Mouse (Mus musculus): ENCODE results near the gene Tmem30c. TPM values are rescaled to one million over a fixed set of nuclear protein-coding genes. Genes with fewer than 3 reads are reported as not detected.

Gene Tmem30c
- polyA plus RNA-seq, 1 experiment: not detected

DNA sequence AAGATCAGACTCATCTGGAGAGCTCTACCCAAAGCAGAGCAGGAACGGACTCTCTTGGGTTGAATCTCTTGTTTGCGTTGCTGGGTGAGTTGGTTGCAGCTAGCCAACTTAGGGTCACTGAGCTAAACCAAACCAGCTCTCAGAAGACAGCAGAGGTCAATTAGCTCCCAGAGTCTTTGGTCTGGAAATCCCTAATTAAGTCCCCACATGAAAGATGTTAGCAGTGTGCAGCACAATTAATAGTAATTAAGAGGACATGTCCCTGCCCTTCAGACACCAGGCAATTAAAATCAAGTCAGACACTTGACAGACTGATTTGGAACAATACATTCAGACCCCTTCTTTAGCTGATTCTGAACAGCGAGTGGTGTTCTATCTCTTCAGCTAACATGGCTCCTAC lies 21.6 kb upstream of the Tmem30c start:
- H3K4me1 ChIP-seq (ENCODE audit: control insufficient read depth, insufficient read depth, low read length): peaks cover 3% of the 10 kb centered on the region; the same call in 1 of the 2 replicates
- WGBS: 88% methylated on average over 3 of the region's 3 CpGs
- no peaks in the 10 kb centered on the region for H3K27me3 ChIP-seq (replicated peaks; ENCODE audit: control insufficient read depth, insufficient read depth, low read length)
- H3K27ac ChIP-seq (ENCODE audit: insufficient read depth, low read depth, low read length): no peak overlapping the region
- H3K36me3 ChIP-seq (ENCODE audit: control insufficient read depth, insufficient read depth, low read length): no peaks in the 10 kb centered on the region
- TF ChIP-seq POLR2A (IDR thresholded peaks at IDR 0.05; ENCODE audit: low read depth, low read length): no peak
- TF ChIP-seq CTCF (conservative IDR thresholded peaks at IDR 0.05; ENCODE audit: insufficient read depth, insufficient read length, low read depth, low read length): no peak
- DNase-seq: no peak
- H3K4me3 ChIP-seq (ENCODE audit: insufficient read depth, low read depth, low read length): no peak overlapping the region

DNA sequence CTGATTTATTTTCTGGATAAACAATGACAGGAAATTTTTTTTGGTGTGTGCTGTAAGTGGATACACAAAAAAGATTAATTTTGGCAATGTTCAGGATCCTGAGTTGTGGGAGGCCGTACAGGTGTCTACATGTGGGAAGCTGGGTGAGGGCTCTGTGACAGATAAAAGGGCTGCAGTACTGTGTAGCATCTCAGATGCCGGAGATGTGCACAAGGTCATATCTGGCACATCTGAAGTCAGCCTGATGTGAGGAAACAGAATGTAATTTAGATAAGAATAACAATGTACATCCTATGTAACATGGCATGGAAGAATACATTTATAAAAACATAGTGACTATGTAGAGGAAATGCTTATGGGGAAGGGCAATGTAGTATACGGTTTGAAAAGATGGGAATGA lies 20.8 kb upstream of the Tmem30c start:
- TF ChIP-seq POLR2A (IDR thresholded peaks at IDR 0.05; ENCODE audit: low read depth, low read length): no peak
- no peak for TF ChIP-seq CTCF (conservative IDR thresholded peaks at IDR 0.05; ENCODE audit: insufficient read depth, insufficient read length, low read depth, low read length)
- H3K4me1 ChIP-seq (ENCODE audit: control insufficient read depth, insufficient read depth, low read length): peaks cover 3% of the 10 kb centered on the region; the same call in 1 of the 2 replicates
- WGBS: 77% methylated on average over 3 of the region's 3 CpGs
- H3K27me3 ChIP-seq (replicated peaks; ENCODE audit: control insufficient read depth, insufficient read depth, low read length): no peaks in the 10 kb centered on the region
- no peak overlapping the region for H3K27ac ChIP-seq (ENCODE audit: insufficient read depth, low read depth, low read length)
- H3K4me3 ChIP-seq (ENCODE audit: insufficient read depth, low read depth, low read length): no peak overlapping the region
- DNase-seq: peak; percentile 16
- no peaks in the 10 kb centered on the region for H3K36me3 ChIP-seq (ENCODE audit: control insufficient read depth, insufficient read depth, low read length)

DNA sequence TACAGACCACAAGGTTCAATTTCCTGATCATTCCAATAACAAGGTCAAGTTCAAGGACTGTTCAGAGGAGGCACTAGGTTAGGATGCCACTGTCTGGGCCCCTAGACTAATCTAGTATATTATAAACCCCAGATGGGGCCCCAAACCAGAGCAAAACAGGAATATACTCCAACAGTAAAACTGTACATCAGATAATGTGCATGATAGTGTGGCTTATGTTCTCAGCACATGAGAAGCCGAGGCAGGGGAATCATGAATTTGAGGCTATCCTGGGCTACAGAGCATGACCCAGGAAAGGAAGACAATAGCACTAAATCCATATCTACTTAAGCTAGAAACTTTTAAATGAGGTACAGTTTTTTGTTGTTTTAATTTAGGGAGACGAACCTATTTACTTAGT lies 19.5 kb upstream of the Tmem30c start:
- 88% methylated on average over 2 of the region's 2 CpGs for WGBS
- Histone ChIP-seq H3K4me1 (ENCODE audit: control insufficient read depth, insufficient read depth, low read length) (no peaks in the 10 kb centered on the region), H3K27ac (ENCODE audit: insufficient read depth, low read depth, low read length) (no peak overlapping the region), H3K36me3 (ENCODE audit: control insufficient read depth, insufficient read depth, low read length) (no peaks in the 10 kb centered on the region), H3K27me3 (replicated peaks; ENCODE audit: control insufficient read depth, insufficient read depth, low read length) (no peaks in the 10 kb centered on the region), H3K4me3 (ENCODE audit: insufficient read depth, low read depth, low read length) (no peak overlapping the region)
- no peak for DNase-seq
- TF ChIP-seq POLR2A (IDR thresholded peaks at IDR 0.05; ENCODE audit: low read depth, low read length) (no peak), CTCF (conservative IDR thresholded peaks at IDR 0.05; ENCODE audit: insufficient read depth, insufficient read length, low read depth, low read length) (no peak)

DNA sequence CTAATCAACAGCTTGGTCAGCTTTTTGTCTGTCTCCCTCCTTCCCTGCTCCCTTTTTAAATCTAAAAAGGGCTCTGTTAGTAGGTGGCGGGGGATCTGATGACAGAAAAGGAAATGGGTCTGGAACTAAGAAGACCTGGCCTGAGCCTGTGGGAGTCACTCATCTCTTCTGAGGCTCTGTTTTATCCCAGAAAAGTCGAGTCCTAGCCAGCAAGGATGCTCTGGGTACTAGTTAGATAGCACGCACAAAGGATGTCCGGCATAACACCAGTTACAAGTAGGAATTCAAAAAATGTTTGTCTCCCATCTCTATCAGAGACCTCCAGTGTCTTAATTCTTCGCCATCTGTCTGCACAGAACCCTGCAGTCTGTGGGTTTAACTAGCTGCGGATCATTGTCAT lies 12.8 kb upstream of the Tmem30c start:
- no peak overlapping the region for H3K4me3 ChIP-seq (ENCODE audit: insufficient read depth, low read depth, low read length)
- H3K27ac ChIP-seq (ENCODE audit: insufficient read depth, low read depth, low read length): no peak overlapping the region
- no peaks in the 10 kb centered on the region for H3K27me3 ChIP-seq (replicated peaks; ENCODE audit: control insufficient read depth, insufficient read depth, low read length)
- no peak for DNase-seq
- TF ChIP-seq POLR2A (IDR thresholded peaks at IDR 0.05; ENCODE audit: low read depth, low read length) (no peak), CTCF (conservative IDR thresholded peaks at IDR 0.05; ENCODE audit: insufficient read depth, insufficient read length, low read depth, low read length) (no peak)
- no peaks in the 10 kb centered on the region for H3K4me1 ChIP-seq (ENCODE audit: control insufficient read depth, insufficient read depth, low read length)
- H3K36me3 ChIP-seq (ENCODE audit: control insufficient read depth, insufficient read depth, low read length): no peaks in the 10 kb centered on the region
- 83% methylated on average over 6 of the region's 6 CpGs for WGBS

DNA sequence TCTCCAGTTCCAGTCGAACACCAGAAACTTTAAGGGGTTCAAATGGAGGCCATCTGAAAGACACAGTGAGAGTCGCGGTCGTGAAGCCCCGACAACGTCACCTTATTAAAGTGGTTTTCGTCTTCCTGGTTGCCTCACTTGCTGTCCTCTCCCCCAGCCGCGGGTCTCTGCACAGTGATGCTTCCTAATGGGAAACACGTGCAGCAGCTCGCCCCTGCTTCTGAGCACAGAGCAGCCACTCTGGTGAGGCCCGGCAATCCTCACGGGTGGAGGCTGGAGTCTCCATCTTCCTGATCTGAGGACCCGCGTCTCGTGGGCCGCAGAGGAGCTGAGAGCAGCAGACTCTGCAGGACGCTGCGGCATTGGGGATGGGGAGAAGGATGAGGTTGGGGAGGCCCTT lies 11.1 kb upstream of the Tmem30c start:
- Histone ChIP-seq H3K4me1 (ENCODE audit: control insufficient read depth, insufficient read depth, low read length) (no peaks in the 10 kb centered on the region), H3K36me3 (ENCODE audit: control insufficient read depth, insufficient read depth, low read length) (no peaks in the 10 kb centered on the region), H3K4me3 (ENCODE audit: insufficient read depth, low read depth, low read length) (no peak overlapping the region), H3K27ac (ENCODE audit: insufficient read depth, low read depth, low read length) (no peak overlapping the region), H3K27me3 (replicated peaks; ENCODE audit: control insufficient read depth, insufficient read depth, low read length) (no peaks in the 10 kb centered on the region)
- no peak for TF ChIP-seq CTCF (conservative IDR thresholded peaks at IDR 0.05; ENCODE audit: insufficient read depth, insufficient read length, low read depth, low read length)
- no peak for TF ChIP-seq POLR2A (IDR thresholded peaks at IDR 0.05; ENCODE audit: low read depth, low read length)
- WGBS: 85% methylated on average over 19 of the region's 19 CpGs
- DNase-seq: no peak

DNA sequence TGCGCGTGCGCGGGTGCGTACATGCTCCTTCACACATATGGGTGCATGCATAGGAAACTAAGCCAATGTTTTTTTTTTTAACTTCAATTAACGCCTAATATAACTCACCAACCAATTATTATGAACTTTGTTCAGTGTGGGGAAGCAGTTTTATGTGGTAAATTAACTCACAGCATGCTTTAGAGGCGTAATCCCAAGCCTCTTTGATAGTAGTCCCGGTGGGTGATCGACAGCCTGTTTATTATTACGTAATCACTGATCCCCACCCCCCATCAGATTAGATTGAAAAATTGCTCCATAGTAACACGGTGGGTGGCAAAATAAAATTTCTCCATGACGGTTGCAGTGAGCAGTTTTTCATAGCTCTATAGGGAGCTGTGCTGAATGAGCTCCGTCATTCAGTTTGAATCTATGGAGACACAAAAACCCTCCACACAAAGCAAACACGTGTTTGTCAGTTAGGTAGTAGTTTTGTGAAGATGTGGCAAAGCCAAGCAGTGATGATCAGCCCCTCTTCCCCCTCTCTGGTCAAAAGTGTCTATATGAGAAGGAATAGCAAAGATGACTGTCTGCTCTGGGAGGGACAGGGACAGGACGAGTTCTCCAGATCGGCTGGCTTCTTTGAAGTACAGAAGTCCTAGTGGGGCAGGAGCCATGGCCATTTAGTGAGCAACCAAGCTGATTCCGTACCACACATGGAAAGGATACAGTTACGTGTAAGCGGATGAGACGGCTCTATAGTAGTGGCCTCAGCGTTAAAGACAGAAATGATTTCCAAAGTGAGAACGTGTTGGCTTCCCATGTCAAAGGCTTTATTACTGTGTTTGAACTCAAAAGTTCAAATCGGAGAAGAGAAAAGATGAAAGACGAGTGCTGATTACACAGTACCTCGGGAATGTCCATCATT lies 10.4 kb upstream of the Tmem30c start:
- H3K36me3 ChIP-seq (ENCODE audit: control insufficient read depth, insufficient read depth, low read length): no peaks in the 10 kb centered on the region
- no peak overlapping the region for H3K4me3 ChIP-seq (ENCODE audit: insufficient read depth, low read depth, low read length)
- no peaks in the 10 kb centered on the region for H3K4me1 ChIP-seq (ENCODE audit: control insufficient read depth, insufficient read depth, low read length)
- WGBS: 90% methylated on average over 25 of the region's 25 CpGs
- no peaks in the 10 kb centered on the region for H3K27me3 ChIP-seq (replicated peaks; ENCODE audit: control insufficient read depth, insufficient read depth, low read length)
- H3K27ac ChIP-seq (ENCODE audit: insufficient read depth, low read depth, low read length): no peak overlapping the region
- TF ChIP-seq POLR2A (IDR thresholded peaks at IDR 0.05; ENCODE audit: low read depth, low read length) (no peak), CTCF (conservative IDR thresholded peaks at IDR 0.05; ENCODE audit: insufficient read depth, insufficient read length, low read depth, low read length) (no peak)
- DNase-seq: no peak

DNA sequence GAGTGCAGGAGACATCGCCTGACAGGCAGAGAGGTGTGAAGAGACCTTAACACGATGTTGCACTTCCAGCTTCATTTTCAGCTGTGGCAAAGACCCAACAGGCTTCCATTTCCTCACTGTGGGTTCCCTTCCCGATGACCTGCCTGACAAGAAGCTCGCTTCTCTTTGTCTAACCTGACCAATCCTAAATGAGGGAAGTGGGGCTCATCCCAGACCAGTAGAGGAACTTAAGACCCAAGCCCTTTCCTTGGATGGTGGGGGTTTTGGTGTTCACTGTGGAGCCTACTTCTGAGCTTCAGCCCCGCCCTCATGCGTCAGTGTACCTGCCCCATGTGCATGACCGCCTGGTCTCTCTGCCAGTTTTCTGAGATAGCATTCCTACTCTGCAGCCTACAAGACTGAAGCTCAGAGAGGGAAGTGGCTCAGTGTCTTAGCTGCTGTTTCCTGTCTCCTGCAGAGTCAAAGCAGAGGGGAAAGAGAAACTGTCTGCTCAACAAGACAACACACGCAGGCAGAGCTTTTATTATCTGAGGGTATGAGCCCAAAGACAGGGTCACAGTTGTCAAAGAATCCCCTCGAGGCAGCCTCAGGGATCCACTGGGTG lies 8.9 kb upstream of the Tmem30c start:
- H3K27ac ChIP-seq (ENCODE audit: insufficient read depth, low read depth, low read length): no peak overlapping the region
- TF ChIP-seq CTCF (conservative IDR thresholded peaks at IDR 0.05; ENCODE audit: insufficient read depth, insufficient read length, low read depth, low read length): no peak
- no peak for TF ChIP-seq POLR2A (IDR thresholded peaks at IDR 0.05; ENCODE audit: low read depth, low read length)
- no peaks in the 10 kb centered on the region for H3K27me3 ChIP-seq (replicated peaks; ENCODE audit: control insufficient read depth, insufficient read depth, low read length)
- no peaks in the 10 kb centered on the region for H3K36me3 ChIP-seq (ENCODE audit: control insufficient read depth, insufficient read depth, low read length)
- WGBS: 74% methylated on average over 9 of the region's 9 CpGs
- H3K4me1 ChIP-seq (ENCODE audit: control insufficient read depth, insufficient read depth, low read length): no peaks in the 10 kb centered on the region
- no peak overlapping the region for H3K4me3 ChIP-seq (ENCODE audit: insufficient read depth, low read depth, low read length)
- peak; percentile 29 for DNase-seq
